Mouse (Mus musculus): ENCODE data around the gene Tktl2.
A peak's percentile ranks its signal among the peaks of the same experiment; 100 is the strongest.

The Tktl2 gene

DNA sequence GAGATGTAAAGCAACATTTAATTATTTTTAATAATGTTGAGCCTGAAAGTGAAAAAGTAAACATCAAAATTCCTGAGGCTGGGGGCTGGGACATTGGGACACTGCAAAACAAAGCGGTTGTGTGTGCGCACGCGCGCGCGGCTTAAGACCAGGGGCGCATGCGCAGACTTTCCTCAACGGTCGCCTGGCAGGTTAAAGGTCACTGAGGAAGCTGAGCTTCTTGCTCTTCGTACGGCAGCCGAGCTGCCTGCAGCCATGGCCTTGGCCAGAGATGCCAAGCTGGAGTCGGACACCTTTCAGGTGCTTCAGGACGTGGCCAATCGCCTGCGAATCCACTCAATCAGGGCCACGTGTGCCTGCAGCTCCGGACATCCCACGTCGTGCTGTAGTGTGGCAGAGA is at the start of gene Tktl2:
Gene Tktl2, plus strand, starts transcription at position 220 of the 400 bp plus-strand sequence.
- no peak for DNase-seq (ENCODE audit: inconsistent ontology term)

- DNase-seq (ENCODE audit: inconsistent ontology term): no peak
Observed at GRCm38 (mm10) chr8:66469821-66470220, 41.7 kb upstream of the Tktl2 start.

DNA sequence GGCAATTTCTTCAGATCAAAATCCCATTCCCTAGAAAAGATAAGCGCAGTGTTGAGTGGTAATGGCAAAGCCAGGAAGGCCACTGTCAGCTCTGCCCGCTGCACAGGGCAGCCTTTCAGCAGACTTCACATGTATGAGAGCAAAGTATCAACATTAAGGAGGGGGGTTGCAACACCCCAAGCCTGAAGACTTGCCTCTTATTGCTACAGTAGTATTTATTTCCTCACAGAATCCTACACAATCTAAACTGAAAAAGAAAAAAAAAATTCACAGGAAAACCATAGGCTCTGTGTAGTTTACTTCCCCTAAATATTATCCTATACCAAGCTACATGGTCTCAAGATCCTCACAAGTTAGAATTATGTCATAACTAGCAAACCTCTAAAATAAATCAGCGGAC is 34.7 kb upstream of the Tktl2 start:
- DNase-seq (ENCODE audit: inconsistent ontology term): no peak

- DNase-seq (ENCODE audit: inconsistent ontology term): peak; percentile 93
Observed at GRCm38 (mm10) chr8:66486084-66486763, 25.3 kb upstream of the Tktl2 start, which contains the start of gene Tma16. Gene Tma16, minus strand, starts transcription at chr8:66486530.

DNA sequence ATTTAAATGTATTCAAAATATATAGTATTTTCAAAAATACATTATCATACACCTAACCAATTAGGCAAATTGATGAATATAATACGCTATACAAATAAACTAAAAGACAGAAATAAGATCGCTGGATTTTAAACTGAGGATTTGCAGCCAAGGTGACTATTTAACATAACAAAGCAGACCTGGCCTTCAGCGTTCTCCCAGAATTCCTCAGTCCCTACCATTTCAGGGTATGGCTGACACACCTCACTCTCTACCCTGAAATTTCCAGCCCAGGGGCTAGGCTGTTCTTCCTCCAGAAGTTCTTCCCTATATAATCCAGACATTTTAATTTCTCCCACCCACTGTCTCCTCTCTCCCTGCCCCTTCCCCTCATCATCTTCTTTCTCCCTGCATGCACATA is 23.0 kb upstream of the Tktl2 start:
- DNase-seq (ENCODE audit: inconsistent ontology term): no peak

DNA sequence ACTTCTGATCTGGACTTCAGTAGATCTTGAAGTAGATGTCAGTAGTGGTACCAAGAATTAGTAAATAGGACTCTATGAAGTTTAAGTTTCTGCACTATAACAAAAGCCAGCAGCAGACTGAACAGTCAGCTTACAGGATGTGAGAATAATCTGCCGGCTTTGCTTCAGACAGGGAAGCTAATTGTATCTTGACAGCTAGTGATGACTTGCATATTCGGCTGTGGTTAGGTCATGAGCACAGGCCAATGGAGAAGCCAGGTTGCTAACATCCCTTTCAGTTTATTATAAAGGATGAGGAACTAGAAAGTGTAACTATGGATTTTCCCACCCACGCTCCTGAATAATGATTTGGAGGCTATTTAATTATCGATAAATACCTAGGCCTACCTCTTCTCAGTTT is 20.9 kb upstream of the Tktl2 start:
- no peak for DNase-seq (ENCODE audit: inconsistent ontology term)

DNA sequence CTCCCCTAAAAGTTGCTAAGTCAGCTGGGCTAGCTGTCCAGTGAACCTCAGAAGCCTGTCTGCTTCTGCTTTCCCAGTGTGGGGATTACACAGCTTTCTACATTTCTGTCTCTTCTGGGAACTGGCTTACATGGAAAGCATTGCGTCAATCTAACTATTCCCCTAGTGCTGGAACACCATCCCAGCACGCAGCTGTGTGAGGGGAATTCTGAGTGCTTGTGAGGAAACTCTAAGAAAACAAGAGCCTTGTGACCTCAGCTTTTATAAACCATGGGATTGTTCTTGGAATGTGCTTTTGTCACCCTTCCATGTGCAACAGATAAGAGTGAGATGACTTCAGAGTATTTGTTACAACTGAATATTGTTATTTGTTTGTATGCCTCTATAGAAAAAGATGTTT is 17.1 kb upstream of the Tktl2 start:
- no peak for DNase-seq (ENCODE audit: inconsistent ontology term)

DNA sequence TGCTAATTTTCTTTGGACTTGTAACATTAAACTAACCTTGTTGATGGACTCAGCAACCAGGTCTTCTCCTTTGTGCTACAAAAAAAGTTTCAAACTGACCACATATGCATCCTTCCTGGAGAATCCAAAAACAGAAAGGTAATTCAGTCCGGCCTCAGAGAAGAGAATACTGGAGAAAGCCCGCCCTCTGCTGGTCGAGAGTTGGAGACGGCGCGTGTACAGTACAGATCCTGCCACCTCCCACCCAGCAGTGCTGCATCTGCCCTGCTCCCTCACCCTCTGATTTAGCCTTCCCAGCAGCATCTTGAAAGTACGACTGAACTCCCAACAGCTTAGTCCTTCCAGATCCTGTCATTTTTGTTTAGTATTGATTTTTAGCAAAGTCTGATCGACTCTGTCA is 15.8 kb upstream of the Tktl2 start:
- DNase-seq (ENCODE audit: inconsistent ontology term): peak; percentile 47

GRCm38 (mm10) chr8:66496998-66497577 is 14.5 kb upstream of the Tktl2 start:
- peak; percentile 21 for DNase-seq (ENCODE audit: inconsistent ontology term)

- DNase-seq (ENCODE audit: inconsistent ontology term): no peak
Observed at GRCm38 (mm10) chr8:66503381-66503780, 8.2 kb upstream of the Tktl2 start.

DNA sequence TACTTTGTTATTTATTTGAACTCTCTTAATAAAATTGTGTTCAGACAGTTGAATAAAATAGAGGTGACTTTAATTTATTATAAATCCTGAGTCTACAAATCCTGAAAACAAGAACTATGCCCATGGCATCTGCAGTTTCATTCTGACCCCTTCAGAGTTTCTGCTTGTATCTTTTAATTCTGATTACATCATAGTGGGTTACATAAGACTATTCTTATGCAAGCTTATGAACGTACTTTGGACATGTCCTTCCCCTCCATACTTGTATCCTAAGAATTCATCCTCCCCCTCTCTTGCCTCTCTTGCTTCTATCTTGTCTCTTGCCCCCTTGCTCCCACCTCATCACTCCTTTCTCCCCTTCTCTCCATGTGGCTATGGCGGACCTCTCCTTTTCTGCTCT is 7.6 kb downstream of the Tktl2 start:
- DNase-seq (ENCODE audit: inconsistent ontology term): no peak

- peak; percentile 1 for DNase-seq (ENCODE audit: inconsistent ontology term)
Observed at GRCm38 (mm10) chr8:66520576-66520975, 9.0 kb downstream of the Tktl2 start.

DNA sequence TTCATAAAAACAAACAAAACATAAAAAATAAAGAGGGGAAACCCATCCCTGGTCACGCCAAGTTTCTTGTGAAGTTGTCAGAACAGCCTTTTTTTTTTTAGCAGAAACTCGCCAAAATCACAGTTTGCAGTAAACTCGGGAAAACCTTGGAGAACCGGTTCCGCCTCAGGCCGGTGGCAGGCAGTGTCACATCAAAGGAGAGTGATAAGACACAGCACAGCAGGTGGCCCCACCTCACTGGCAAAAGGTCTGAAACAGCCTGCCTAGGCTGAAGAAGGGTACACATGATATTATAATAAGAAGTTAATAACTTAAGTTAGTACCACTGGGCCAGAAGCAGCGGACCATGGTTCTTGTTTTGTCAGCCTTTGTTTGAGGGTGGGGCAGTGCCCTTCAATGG is 38.5 kb downstream of the Tktl2 start:
- DNase-seq (ENCODE audit: inconsistent ontology term): no peak
